Mouse (Mus musculus) olfactory bulb, adult 2 months (tissue): ENCODE measurements around the gene Sgf29.

Source experiments
- CTCF ChIP-seq: fragments of 200-500 bp; IDR thresholded peaks from 2 replicates; pipeline ENCODE4 v1.5.1; 2012; ENCODE audit warnings: low read depth, mild to moderate bottlenecking, low read length, moderate library complexity; ENCODE audit not compliant: insufficient read depth
- POLR2A ChIP-seq: fragments of 200-500 bp; IDR thresholded peaks from 2 replicates; pipeline ENCODE4 v1.6.1; 2012; ENCODE audit warnings: mild to moderate bottlenecking, low read depth, low read length, moderate library complexity; ENCODE audit not compliant: insufficient read depth

GRCm38 (mm10) chr7:126668452-126668851 lies 19.3 kb downstream of the Sgf29 start:
- TF ChIP-seq POLR2A, result no peak
- TF ChIP-seq CTCF, result no peak
